Mouse (Mus musculus) 416B (cell line): Measurements from ENCODE around the gene Nat8.
"Not testable (repeated sequence)": the region's sequence is repeated elsewhere in the genome, so short reads cannot be mapped to it uniquely, and the experiment has no call there.

Source experiments
- DNase-seq: peaks from one replicate; pipeline ENCODE4 v3.0.0; 2011; ENCODE audit warnings: low read depth

Gene Nat8

DNA sequence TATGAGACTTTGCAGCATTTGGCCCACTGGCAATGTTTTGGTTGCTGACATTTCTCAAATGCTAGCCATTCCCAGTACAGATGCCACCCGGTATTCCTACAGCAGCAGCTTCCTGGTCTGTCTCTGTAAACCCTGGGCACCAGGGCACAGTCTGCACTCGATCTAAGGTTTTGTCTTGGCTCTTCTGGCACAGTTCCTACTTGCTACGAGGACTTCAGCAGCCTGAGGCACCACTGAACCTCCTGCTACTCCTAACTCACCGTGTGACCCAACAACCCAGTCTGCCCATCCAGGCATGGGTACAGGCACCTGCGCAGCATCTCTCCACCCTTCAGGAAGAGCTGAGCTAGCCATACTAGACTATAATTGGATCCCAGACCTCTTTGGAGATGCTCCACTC is 4.2 kb upstream of the Nat8 start:
- not testable (repeated sequence) for DNase-seq

DNA sequence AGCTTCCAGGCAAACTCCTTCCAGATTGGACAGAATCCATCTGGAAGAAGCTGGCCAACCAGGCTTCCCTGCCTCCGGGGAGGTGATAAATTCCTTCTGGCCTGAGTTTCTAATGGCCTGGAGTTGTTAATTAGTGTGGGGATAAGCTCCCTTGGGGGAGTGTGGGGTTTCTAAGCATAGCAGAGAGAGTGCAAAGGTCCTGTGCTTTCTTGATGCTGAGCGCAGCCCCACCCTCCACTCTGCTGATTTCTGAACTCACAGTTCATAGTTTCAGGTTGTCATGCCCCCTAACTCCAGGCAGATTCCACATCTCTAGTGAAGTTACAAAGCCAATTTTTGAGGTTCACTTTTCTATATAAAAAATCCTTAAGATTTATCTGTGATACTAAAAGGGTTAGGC is 3.2 kb upstream of the Nat8 start:
- not testable (repeated sequence) for DNase-seq

DNA sequence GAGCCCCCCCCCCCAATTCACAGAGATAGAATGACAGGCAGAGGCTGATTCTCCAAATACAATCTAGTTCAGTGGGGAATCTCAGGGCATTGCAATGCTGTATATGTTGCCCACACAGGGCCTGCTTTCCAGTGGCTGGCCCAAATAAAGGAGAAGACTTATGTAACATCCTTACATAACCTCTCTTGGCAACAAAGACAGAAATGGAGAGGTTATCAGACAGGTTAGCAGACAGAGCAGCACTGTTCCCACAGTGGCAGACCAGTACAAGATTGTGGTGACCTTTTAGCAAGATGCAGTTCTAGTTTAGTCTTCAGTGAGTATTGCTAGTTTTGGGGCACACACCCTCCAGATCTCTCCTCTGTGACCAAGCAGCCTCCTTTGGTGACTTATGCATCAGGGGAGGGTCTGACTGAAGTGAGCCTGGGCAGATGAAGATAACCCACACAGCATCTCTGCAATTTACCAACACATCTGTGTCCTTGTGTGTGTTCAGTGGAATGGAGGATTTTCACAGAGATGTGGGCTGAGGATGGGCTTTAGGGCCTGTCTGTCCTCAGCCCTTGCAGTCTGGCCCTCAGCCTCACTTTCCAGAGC is 2.7 kb upstream of the Nat8 start:
- not testable (repeated sequence) for DNase-seq

DNA sequence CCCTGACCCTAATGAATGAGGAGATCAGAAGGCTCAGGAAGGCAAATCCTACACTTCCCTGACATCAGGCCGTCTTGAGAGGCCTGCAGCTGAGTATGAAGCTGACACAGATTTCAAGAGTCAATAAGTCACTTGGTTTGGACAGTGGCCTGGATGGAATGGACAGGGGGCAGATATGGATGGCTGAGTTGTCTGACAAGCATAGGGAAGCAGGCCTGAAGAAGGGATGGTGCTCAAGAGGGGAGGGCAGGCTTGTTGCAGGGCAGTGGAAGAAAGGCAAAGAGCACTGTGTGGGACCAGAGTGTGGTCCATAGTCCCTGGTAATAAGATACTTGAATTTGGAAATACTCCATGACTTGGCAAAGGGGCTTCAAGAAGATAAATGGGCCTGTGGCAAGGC is 2.4 kb downstream of the Nat8 start:
- no peak for DNase-seq

DNA sequence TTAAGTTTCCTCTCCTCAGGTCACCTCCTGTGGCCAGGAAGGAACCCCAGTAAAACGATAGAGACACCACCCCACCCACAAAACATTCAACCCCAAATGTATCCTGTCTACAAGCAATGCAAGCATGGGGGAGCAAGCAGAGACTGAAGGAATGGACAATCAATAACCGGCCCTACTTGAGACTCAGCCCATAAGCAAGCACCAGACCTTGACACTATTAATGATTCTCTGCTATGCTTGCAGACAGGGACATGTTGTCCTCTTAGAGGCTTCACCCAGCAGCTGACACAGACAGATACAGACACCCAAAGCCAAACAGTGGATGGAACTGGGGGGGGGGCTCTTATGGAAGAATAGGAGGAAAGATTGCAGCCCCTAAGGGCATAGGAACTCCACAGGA is 6.0 kb downstream of the Nat8 start:
- no peak for DNase-seq

DNA sequence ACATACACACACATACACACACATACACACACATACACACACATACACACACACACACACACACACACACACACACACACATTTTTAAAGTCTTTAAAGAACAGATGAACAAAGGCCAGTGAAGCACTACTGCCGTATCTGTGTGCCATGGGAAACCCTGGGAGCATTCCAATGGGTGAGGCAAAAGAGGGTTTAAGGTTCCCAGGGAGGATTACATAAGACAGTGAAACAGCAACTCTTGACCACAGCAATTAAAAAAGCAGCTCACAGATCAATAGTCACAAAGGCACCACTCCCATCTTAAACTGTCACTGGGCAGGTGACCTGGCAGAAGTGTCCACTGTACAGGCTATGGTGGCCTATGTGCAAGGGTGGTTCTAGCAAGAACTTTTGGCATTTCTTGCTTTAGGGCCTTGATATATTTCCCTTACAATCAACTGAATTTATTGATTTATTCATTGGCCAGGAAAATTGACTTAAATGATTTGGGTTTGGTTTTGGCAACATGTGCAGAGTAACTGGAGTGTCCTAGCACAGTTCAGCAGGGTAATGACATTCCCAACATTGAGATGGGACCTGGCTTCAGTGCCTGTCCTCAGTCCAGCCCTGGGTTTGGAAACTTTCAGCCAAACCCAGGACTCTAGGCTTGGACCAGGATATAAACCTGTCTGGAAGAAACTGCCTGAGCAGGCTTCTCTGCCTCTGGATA is 8.3 kb downstream of the Nat8 start:
- DNase-seq: no peak

DNA sequence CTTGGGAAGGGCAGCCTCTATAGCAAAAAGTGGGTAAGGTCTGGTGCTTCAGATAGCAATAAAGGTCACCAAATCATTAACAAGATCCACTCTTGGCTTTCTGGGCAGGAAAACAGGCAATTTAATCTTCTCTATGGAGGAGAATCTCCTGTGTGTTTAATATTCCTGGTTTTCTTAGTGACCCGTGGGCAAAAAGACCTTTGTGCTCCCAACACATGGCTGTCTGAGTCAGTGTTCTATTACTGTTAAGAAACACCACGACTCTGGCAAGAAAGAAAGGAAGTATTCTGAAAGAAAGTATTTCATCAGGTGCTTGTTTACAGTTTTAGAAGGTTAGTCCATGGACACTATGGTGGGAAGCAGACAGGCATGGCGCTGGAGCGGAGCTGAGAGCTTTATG is 9.6 kb downstream of the Nat8 start:
- no peak for DNase-seq

DNA sequence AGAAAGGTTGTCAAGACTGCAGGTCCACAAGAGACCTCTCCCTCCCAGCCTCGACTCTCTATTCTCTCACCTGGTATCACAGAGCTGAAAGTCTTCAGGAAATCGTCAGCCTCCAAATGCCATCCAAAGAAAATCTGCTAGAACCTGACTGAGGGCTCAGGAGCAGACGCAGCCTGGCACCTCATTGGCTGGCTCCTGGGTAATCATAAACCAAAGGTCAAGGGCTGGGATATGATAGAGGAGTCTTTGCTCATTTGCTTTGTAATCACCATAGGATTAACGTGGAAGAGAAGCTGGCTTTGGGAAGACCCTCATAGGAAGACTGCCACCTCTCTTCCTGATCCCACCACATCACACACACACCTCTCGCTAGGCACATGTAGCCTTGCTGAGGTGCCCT is 11.0 kb downstream of the Nat8 start, which contains the start of the genes Nat8f6 and Nat8f5:
TSS of gene Nat8f6 (minus strand) at position 118 of the 400 bp plus-strand sequence.
TSS of gene Nat8f5 (minus strand) at position 136 of the 400 bp plus-strand sequence.
- no peak for DNase-seq

DNA sequence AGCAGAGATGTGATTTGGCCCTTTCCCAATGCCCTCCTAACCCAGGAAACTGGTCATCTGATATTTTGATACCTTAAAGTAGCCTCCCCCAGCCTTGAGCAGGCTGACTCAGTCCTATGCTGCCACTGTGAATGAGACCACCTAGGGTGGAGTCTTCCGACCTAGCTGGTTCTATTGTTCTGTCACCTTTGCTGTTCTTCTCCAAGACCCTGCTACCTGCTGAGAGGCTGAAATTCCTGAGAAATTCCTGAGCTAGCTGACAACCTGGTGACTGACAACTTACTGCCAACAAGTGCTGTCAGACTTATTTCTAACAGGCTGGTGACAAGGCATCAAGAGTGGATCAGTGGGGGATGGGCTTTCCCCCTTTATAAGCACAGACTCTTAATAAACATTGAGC is 13.5 kb downstream of the Nat8 start:
- DNase-seq: no peak

DNA sequence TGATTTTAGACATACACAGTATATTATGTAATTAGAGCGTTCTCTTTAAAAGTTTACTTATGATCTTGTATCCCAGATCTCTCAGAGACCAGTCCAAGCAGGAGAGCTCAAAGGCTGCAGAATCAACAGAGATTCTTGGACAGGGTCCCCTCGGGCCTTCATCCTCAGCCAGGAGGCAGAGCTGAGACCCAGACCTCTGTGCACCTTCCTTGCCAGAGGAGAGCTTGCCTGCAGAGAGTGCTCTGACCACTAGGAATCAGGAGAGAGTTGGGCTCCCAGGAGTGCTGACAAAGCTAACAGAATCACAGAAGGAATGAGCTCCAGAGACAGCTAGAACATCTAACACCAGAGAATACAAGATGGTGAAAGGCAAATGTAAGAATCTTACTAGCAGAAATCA is 18.5 kb downstream of the Nat8 start:
- no peak for DNase-seq

DNA sequence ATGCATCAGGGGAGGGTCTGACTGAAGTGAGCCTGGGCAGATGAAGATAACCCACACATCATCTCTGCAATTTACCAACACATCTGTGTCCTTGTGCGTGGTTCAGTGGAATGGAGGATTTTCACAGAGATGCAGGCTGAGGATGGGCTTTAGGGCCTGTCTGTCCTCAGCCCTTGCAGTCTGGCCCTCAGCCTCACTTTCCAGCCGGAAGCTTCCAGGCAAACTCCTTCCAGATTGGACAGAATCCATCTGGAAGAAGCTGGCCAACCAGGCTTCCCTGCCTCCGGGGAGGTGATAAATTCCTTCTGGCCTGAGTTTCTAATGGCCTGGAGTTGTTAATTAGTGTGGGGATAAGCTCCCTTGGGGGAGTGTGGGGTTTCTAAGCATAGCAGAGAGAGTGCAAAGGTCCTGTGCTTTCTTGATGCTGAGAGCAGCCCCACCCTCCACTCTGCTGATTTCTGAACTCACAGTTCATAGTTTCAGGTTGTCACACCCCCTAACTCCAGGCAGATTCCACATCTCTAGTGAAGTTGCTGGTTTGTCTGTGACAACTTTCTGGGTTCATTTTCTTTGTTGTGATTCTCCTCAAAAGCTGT is 20.8 kb downstream of the Nat8 start:
- not testable (repeated sequence) for DNase-seq

DNA sequence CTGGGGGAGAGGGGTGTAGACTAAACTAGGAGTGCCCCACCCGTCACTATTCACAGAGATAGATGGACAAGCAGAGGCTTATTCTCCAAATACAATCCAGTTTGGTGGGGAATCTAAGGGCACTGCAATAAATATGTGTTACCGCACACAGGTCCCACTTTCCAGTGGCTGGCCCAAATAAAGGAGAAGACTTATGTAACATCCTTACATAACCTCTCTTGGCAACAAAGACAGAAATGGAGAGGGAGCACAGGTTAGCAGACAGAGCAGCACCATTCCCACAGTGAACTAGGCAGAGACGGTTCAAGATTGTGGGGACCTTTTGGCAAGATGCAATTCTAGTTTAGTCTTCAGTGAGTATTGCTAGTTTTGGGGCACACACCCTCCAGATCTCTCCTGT is 21.4 kb downstream of the Nat8 start:
- DNase-seq: not testable (repeated sequence)

DNA sequence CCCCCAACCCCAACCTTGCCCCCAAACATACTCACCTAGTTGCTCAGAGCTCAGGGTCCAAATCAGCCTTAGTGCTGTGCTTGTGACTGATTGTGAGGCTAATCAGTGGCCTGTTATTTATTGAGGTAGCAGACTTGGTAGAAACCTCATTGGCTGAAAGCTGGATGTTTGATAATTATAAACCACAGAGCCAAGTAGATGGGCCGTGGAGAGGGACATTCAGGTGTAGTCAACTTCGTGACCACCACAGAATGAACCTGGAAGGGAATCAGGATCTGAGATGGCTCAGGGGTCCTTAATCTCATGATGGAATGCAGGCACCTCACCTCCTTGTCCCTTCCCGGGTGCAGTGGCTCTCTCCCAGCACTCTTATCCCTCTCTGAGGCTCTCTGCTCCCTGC is 22.1 kb downstream of the Nat8 start:
- DNase-seq: not testable (repeated sequence)

DNA sequence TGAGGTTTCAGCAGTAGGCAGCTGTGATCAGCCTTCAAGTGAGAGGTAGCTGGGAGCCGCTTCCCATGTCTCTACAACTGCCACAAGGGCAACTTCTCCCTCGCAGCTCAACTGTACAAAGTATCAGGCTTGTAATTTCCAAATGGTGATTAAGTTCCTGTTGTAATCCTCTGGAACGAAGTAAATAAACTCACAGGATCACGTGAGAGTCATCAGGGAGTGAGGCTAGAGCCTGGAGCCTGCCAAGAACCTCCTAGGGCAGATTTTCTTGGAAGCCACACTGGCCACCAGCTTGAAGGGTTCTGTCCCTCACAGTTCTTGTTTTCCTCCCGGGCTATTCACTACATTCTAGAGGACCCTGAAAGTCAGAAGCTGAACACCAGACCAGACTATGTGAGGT is 28.7 kb downstream of the Nat8 start:
- DNase-seq: not testable (repeated sequence)
